Mouse (Mus musculus) forebrain, embryonic 13.5 days (tissue): Measurements from ENCODE around the gene Tmem242. TPM values are rescaled to one million over a fixed set of nuclear protein-coding genes. Genes with fewer than 3 reads are reported as not detected.
A peak's percentile ranks its signal among the peaks of the same experiment; 100 is the strongest.
"Not testable (repeated sequence)": the region's sequence is repeated elsewhere in the genome, so short reads cannot be mapped to it uniquely, and the experiment has no call there.

Source experiments
- ATAC-seq: fragments of 200-750 bp; cut with Nextera tagmentation; 2 replicates; pipeline ENCODE4 v1.8.0; 2017
- H3K27ac ChIP-seq: fragments of 300-500 bp; sonication (generic); 2 replicates; pipeline ENCODE4 v1.5.1; 2015; ENCODE audit warnings: inconsistent platforms, mild to moderate bottlenecking, moderate library complexity
- H3K27me3 ChIP-seq: fragments of 300-500 bp; sonication (generic); 2 replicates; pipeline ENCODE4 v1.6.1; 2015; ENCODE audit warnings: mild to moderate bottlenecking, inconsistent platforms
- H3K36me3 ChIP-seq: fragments of 300-500 bp; sonication (generic); 2 replicates; pipeline ENCODE4 v1.6.1; 2015; ENCODE audit warnings: mild to moderate bottlenecking, inconsistent platforms; ENCODE audit not compliant: poor library complexity, severe bottlenecking
- H3K4me1 ChIP-seq: fragments of 300-500 bp; sonication (generic); 2 replicates; pipeline ENCODE4 v1.6.1; 2015; ENCODE audit warnings: inconsistent platforms
- H3K4me2 ChIP-seq: fragments of 300-500 bp; sonication (generic); 2 replicates; pipeline ENCODE4 v1.6.1; 2015; ENCODE audit warnings: inconsistent platforms, mild to moderate bottlenecking, moderate library complexity
- H3K4me3 ChIP-seq: fragments of 300-500 bp; sonication (generic); 2 replicates; pipeline ENCODE4 v1.5.1; 2015; ENCODE audit warnings: mild to moderate bottlenecking, inconsistent platforms
- H3K9ac ChIP-seq: fragments of 300-500 bp; sonication (generic); 2 replicates; pipeline ENCODE4 v1.6.1; 2015; ENCODE audit warnings: mild to moderate bottlenecking, inconsistent platforms
- H3K9me3 ChIP-seq: fragments of 300-500 bp; sonication (generic); replicated peaks from 2 replicates; pipeline ENCODE4 v1.6.1; 2016; ENCODE audit warnings: inconsistent platforms
- WGBS: fragments of 180-500 bp; shearing (Covaris S2); methylation state at CpG from one replicate; pipeline ENCODE4 v1.1.7; 2015; 5-methylcytosine and 5-hydroxymethylcytosine counted together
- polyA plus RNA-seq: library from polyadenylated mRNA; unstranded; fragments of >200 nt; fragmentation: Nextera tagmentation; extraction: Ambion mirVana; gene quantifications from 2 replicates; pipeline ENCODE4 v1.2.1, GENCODE M21; 2015

Gene Tmem242
- polyA plus RNA-seq, 1 experiment from 2014 or later: 114 TPM

GRCm38 (mm10) chr17:5442403-5442802, 2.3 kb upstream of the Tmem242 start:
- not testable (repeated sequence) for H3K9ac ChIP-seq, H3K9me3 ChIP-seq, H3K4me2 ChIP-seq, H3K27ac ChIP-seq, H3K36me3 ChIP-seq, H3K27me3 ChIP-seq, ATAC-seq, H3K4me3 ChIP-seq
- peaks cover 24% of the 10 kb centered on the region for H3K4me1 ChIP-seq
- 81% methylated on average over 5 of the region's 5 CpGs for WGBS

- peak overlapping the region; percentile 66 for H3K4me3 ChIP-seq
- ATAC-seq: no peak; the same call in 1 of the 2 replicates
- peak overlapping the region; percentile 85 for H3K4me2 ChIP-seq
- under 1% methylated on average over 8 of the region's 8 CpGs for WGBS
- 0 out of 2 replicates have a peak overlapping the region, but pooled peaks have one; percentile 49 for H3K27ac ChIP-seq
- H3K9ac ChIP-seq: peak overlapping the region; percentile 76
- 0 out of 2 replicates have a peak, but pooled peaks cover 3% of the 10 kb centered on the region for H3K36me3 ChIP-seq
- H3K27me3 ChIP-seq: no peaks in the 10 kb centered on the region
- H3K4me1 ChIP-seq: peaks cover 24% of the 10 kb centered on the region
- no peaks in the 10 kb centered on the region for H3K9me3 ChIP-seq
These were observed 264 bp downstream of the Tmem242 start for GRCm38 (mm10) chr17:5439831-5440158.

GRCm38 (mm10) chr17:5429772-5430133, 10.3 kb downstream of the Tmem242 start:
- WGBS: 80% methylated on average over 9 of the region's 9 CpGs
- no peak overlapping the region for H3K4me3 ChIP-seq
- no peak overlapping the region for H3K9ac ChIP-seq
- no peaks in the 10 kb centered on the region for H3K27me3 ChIP-seq
- H3K4me1 ChIP-seq: no peaks in the 10 kb centered on the region
- H3K4me2 ChIP-seq: no peak overlapping the region
- H3K27ac ChIP-seq: peak overlapping the region; percentile 55; the same call in 1 of the 2 replicates
- no peak; the same call in 1 of the 2 replicates for ATAC-seq
- peaks cover 33% of the 10 kb centered on the region for H3K36me3 ChIP-seq
- H3K9me3 ChIP-seq: no peaks in the 10 kb centered on the region

GRCm38 (mm10) chr17:5429090-5429771, 10.8 kb downstream of the Tmem242 start:
- ATAC-seq: peak; percentile 79
- no peaks in the 10 kb centered on the region for H3K27me3 ChIP-seq
- peaks cover 33% of the 10 kb centered on the region for H3K36me3 ChIP-seq
- H3K4me3 ChIP-seq: no peak overlapping the region
- H3K9me3 ChIP-seq: no peaks in the 10 kb centered on the region
- no peak overlapping the region for H3K4me2 ChIP-seq
- WGBS: 61% methylated on average over 10 of the region's 10 CpGs
- no peaks in the 10 kb centered on the region for H3K4me1 ChIP-seq
- no peak overlapping the region for H3K9ac ChIP-seq
- peak overlapping the region; percentile 55; the same call in 1 of the 2 replicates for H3K27ac ChIP-seq

- H3K4me3 ChIP-seq: no peak overlapping the region
- H3K9me3 ChIP-seq: no peaks in the 10 kb centered on the region
- no peak for ATAC-seq
- no peak overlapping the region for H3K4me2 ChIP-seq
- peaks cover 4% of the 10 kb centered on the region; the same call in 1 of the 2 replicates for H3K36me3 ChIP-seq
- no peak overlapping the region for H3K27ac ChIP-seq
- no peaks in the 10 kb centered on the region for H3K27me3 ChIP-seq
- no peak overlapping the region for H3K9ac ChIP-seq
- no peaks in the 10 kb centered on the region for H3K4me1 ChIP-seq
- 80% methylated on average over 3 of the region's 3 CpGs for WGBS
These were observed 14.9 kb downstream of the Tmem242 start for GRCm38 (mm10) chr17:5425204-5425603.

GRCm38 (mm10) chr17:5424156-5424555, 15.9 kb downstream of the Tmem242 start:
- Histone ChIP-seq H3K36me3 (peaks cover 10% of the 10 kb centered on the region; the same call in 1 of the 2 replicates), H3K27me3 (no peaks in the 10 kb centered on the region), H3K9ac (no peak overlapping the region), H3K9me3 (no peaks in the 10 kb centered on the region), H3K4me1 (no peaks in the 10 kb centered on the region), H3K27ac (no peak overlapping the region), H3K4me3 (no peak overlapping the region), H3K4me2 (no peak overlapping the region)
- 88% methylated on average over 8 of the region's 8 CpGs for WGBS
- no peak for ATAC-seq

- WGBS: 53% methylated on average over 4 of the region's 4 CpGs
- no peak for ATAC-seq
- no peak overlapping the region for H3K4me2 ChIP-seq
- no peak overlapping the region for H3K4me3 ChIP-seq
- H3K27me3 ChIP-seq: no peaks in the 10 kb centered on the region
- H3K9ac ChIP-seq: no peak overlapping the region
- H3K27ac ChIP-seq: no peak overlapping the region
- H3K36me3 ChIP-seq: peaks cover 26% of the 10 kb centered on the region
- H3K4me1 ChIP-seq: no peaks in the 10 kb centered on the region
- no peaks in the 10 kb centered on the region for H3K9me3 ChIP-seq
These were observed 18.2 kb downstream of the Tmem242 start for GRCm38 (mm10) chr17:5421835-5422234.

- no peaks in the 10 kb centered on the region for H3K27me3 ChIP-seq
- H3K27ac ChIP-seq: no peak overlapping the region
- no peak overlapping the region for H3K9ac ChIP-seq
- ATAC-seq: no peak
- H3K4me3 ChIP-seq: no peak overlapping the region
- no peaks in the 10 kb centered on the region for H3K9me3 ChIP-seq
- WGBS: 74% methylated on average over 6 of the region's 6 CpGs
- H3K4me1 ChIP-seq: no peaks in the 10 kb centered on the region
- no peak overlapping the region for H3K4me2 ChIP-seq
- peaks cover 26% of the 10 kb centered on the region for H3K36me3 ChIP-seq
These were observed 20.1 kb downstream of the Tmem242 start for GRCm38 (mm10) chr17:5419771-5420518.

GRCm38 (mm10) chr17:5419056-5419455, 21.0 kb downstream of the Tmem242 start:
- ATAC-seq: no peak
- WGBS: 85% methylated on average over 9 of the region's 9 CpGs

GRCm38 (mm10) chr17:5418545-5418944, 21.5 kb downstream of the Tmem242 start, which contains the start of gene Ldhal6b:
Gene Ldhal6b (minus strand): TSS chr17:5418767.
- 94% methylated on average over 11 of the region's 11 CpGs for WGBS
- peaks cover 26% of the 10 kb centered on the region for H3K36me3 ChIP-seq
- no peak within 1 kb of the TSS for H3K9ac ChIP-seq
- no peak within 1 kb of the TSS for H3K27ac ChIP-seq
- no peaks in the 10 kb centered on the region for H3K27me3 ChIP-seq
- no peaks in the 10 kb centered on the region for H3K4me1 ChIP-seq
- H3K4me2 ChIP-seq: no peak within 1 kb of the TSS
- H3K9me3 ChIP-seq: no peaks in the 10 kb centered on the region
- ATAC-seq: no peak
- no peak within 1 kb of the TSS for H3K4me3 ChIP-seq

More at GRCm38 (mm10) chr17:5419056-5419455, 21.0 kb downstream of the Tmem242 start:
- H3K36me3 ChIP-seq: peaks cover 26% of the 10 kb centered on the region
- no peaks in the 10 kb centered on the region for H3K27me3 ChIP-seq
- no peak overlapping the region for H3K4me2 ChIP-seq
- H3K9ac ChIP-seq: no peak overlapping the region
- H3K9me3 ChIP-seq: no peaks in the 10 kb centered on the region
- no peak overlapping the region for H3K27ac ChIP-seq
- H3K4me1 ChIP-seq: no peaks in the 10 kb centered on the region
- H3K4me3 ChIP-seq: no peak overlapping the region

GRCm38 (mm10) chr17:5416518-5416917, 23.5 kb downstream of the Tmem242 start:
- Histone ChIP-seq H3K4me3 (no peak overlapping the region), H3K27me3 (no peaks in the 10 kb centered on the region), H3K9me3 (no peaks in the 10 kb centered on the region), H3K27ac (no peak overlapping the region), H3K4me1 (no peaks in the 10 kb centered on the region), H3K9ac (no peak overlapping the region), H3K36me3 (peaks cover 30% of the 10 kb centered on the region), H3K4me2 (no peak overlapping the region)
- 91% methylated on average over 3 of the region's 3 CpGs for WGBS
- ATAC-seq: no peak

GRCm38 (mm10) chr17:5414041-5414440, 26.0 kb downstream of the Tmem242 start:
- Histone ChIP-seq H3K4me2 (no peak overlapping the region), H3K27me3 (no peaks in the 10 kb centered on the region), H3K9ac (no peak overlapping the region), H3K9me3 (no peaks in the 10 kb centered on the region), H3K4me3 (no peak overlapping the region), H3K27ac (no peak overlapping the region), H3K4me1 (no peaks in the 10 kb centered on the region), H3K36me3 (peaks cover 36% of the 10 kb centered on the region)
- ATAC-seq: no peak
- 95% methylated on average over 3 of the region's 3 CpGs for whole genome bisulfite sequencing
